Mouse (Mus musculus): ENCODE measurements at regions not wholly inside any gene's neighbourhood (a gene's known extent, or its start where the extent isn't known, plus 50 kb on each side); places are given as distances from the start of the nearest gene placed in this dataset.

DNA sequence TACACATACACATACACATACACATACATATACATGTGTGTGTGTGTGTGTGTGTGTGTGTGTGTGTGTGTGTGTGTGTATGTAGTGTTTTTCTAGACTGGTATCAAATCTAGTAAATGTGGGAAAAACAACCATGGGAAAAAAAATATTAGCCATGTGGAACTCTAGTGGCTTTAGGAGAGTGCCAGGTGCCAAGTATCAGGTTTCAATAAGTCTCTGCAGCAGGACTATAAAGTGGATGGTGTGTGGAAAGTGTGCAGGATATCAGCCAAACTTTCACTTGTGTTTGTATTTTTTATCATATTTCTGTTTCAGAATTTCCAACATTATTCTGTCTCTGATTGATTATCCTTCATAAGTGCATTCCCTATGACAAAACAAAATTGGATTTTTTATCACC lies 653.3 kb upstream of the Fam98a start:
- ChIA-PET CTCF (no interaction called here), POLR2A (interaction anchor here in 1 of 4 experiments (0.6 kb wide), 1 partner anchor 297 kb away, joined by 3 read pairs; no protein-coding TSS in a partner anchor)

DNA sequence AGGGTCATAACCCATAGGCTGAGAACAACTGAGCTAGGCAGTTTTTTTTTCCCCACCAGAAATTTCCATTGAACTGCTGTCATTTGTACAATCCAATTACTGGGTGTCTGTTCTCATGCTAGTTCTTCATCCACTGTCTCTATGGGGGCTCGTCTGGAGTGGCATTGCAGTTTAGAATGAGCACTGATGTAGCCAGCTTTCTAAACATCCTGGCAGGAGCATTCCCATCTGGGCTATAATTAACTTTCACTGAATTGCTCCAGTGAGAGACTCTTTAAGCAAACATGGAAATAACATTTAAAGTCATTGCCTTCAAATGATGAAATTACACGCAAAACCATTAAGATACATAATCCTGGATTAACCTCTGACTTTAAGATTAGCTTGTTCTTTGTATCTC lies 633.1 kb upstream of the Fam98a start:
- ChIA-PET CTCF (no interaction called here), POLR2A (interaction anchor here in 1 of 4 experiments (1.4 kb wide), 1 partner anchor 12 kb away, joined by 3 read pairs; no protein-coding TSS in a partner anchor)

DNA sequence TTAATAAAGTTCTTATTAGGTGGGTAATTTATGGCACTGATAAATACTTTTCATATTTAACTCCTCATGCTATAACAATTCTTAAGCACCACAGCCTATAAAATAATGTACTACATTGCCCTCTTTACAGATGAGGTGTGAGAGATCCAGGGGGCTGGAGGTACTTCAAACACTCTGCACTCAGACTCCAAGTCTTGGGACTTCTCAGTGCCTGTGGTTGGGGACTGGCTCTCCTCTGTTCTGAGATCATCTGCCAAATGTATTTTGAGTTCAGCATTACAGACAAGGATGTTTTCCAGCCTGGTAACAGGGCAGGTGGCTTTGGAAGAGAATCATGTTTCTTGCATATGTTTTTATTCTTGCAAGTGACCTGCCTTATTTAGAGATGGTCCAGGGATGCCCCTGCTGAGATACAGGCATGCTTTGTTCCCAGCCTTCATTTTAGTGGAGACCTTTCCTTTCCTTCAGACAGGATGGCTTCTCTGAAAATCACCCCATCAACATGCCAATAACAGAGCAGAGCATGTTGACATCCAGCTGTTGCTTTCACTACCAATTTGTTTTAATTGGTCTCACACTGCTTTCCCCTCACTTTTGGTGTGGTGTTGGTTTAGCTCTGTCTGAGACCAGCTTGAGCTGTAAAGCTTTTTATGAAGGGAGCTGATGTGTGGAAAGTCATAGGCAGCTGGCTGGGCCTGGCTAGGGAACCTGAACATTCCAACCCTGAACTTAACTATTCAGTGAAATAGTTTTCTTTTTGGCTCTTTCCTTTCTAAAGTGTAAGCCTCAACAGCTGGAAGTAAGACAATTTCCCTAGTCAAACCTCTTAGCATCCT lies 585.1 kb upstream of the Fam98a start:
- ChIA-PET POLR2A (no interaction called here), CTCF (no interaction called here)

GRCm38 (mm10) chr17:76134030-76134429 lies 582.3 kb upstream of the Fam98a start:
- POLR2A ChIA-PET = no interaction called here
- CTCF ChIA-PET = no interaction called here

DNA sequence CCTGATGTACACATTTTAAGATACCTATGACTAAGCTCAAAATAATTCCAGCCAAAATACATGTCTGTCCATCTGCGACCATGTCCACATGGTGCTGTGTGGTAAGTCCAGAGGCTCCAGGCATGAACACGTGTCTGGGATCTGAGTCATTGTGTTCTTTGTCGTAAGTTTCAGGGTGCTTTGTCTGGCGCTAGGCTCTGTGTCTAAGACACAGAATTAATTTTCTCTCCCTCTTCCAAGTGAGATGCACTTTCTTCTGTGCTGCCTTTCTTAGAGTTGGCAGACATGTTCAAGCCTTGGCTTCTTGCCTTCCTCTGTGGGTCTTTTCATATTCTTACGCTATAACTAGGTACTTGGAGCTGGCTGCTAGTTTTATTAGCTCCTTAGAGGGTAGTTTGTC lies 573.5 kb upstream of the Fam98a start:
- ChIA-PET CTCF (no interaction called here), POLR2A (no interaction called here)

DNA sequence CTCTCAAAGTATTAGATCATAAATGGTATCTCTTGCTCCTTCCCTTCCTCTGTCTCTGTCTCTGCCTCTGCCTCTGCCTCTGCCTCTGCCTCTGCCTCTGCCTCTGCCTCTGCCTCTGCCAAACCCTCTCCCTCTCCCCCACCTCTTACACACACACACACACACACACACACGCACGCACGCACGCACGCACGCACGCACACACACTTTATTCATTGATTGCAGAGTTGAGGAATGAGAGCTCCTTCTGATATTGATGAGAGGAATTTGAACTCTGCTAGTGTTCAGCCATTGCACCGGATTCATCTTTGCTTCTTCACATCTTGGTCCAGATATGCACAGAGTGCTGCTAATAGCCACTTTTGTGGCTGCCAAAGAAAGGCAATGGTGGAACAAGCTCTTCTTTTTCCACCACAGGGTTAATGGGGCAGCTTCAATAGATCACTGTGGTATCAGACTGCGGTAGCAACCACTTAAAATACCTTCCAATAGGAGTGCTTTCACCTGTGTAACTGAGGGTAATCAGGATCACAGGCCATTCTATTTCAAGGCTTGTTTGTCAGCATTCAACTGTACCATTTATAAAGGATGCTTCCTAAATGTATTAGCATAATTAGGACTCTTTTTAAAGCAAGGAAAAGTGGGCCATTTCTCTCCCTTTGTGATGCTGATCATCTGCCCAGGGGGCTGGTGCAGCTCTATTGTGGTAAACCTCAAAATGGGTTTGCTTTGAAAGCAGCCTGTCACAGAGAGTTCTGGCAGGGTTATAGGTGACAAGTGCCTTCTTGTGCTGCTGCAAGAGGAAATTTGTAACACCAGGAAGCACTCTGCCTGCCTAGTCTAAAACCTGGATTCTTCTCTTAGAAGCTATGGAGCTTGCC lies 559.8 kb upstream of the Fam98a start:
- CTCF ChIA-PET = no interaction called here
- POLR2A ChIA-PET = interaction anchor here in 2 of 4 experiments (0.8 to 1.6 kb wide), 3 partner anchors 12 to 560 kb away, joined by 3 read pairs; partner anchors contain the start of gene Fam98a (in 1 of the 2)

- ChIA-PET CTCF (no interaction called here), POLR2A (interaction anchor here in 1 of 4 experiments (0.8 kb wide), 1 partner anchor 12 kb away, joined by 3 read pairs; no protein-coding TSS in a partner anchor)
Measured at GRCm38 (mm10) chr17:76110856-76111255, 559.1 kb upstream of the Fam98a start.

- CTCF ChIA-PET = no interaction called here
Measured at GRCm38 (mm10) chr17:76083536-76083935, 531.8 kb upstream of the Fam98a start.

GRCm38 (mm10) chr17:76081780-76082179 lies 530.0 kb upstream of the Fam98a start:
- POLR2A ChIA-PET = no interaction called here
- CTCF ChIA-PET = no interaction called here

More at GRCm38 (mm10) chr17:76083536-76083935, 531.8 kb upstream of the Fam98a start:
- POLR2A ChIA-PET = interaction anchor here in 1 of 4 experiments (1.2 kb wide), 1 partner anchor 28 kb away, joined by 3 read pairs; no protein-coding TSS in a partner anchor

GRCm38 (mm10) chr17:76046438-76046837 lies 494.7 kb upstream of the Fam98a start:
- ChIA-PET POLR2A (no interaction called here), CTCF (no interaction called here)

DNA sequence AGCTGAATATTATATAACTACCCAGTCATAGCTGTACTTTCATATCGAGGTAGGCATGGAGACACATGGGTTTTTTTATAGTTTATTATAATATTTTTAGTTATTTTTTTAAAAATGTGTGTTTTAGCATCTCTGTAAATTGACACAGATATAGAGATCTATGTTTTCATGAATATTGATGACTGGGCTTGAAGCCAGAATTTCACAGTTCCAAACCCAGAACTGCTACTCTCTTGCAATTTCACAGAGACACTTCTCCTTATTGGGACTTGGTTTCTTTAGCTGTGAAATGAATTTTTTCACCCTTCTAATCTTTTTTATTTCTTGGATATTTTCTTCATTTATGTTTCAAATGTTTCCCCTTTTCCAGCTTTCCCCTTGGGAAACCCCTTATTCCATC lies 481.0 kb upstream of the Fam98a start:
- ChIA-PET CTCF (no interaction called here), POLR2A (interaction anchor here in 1 of 4 experiments (0.8 kb wide), 1 partner anchor 42 kb away, joined by 9 read pairs; no protein-coding TSS in a partner anchor)

DNA sequence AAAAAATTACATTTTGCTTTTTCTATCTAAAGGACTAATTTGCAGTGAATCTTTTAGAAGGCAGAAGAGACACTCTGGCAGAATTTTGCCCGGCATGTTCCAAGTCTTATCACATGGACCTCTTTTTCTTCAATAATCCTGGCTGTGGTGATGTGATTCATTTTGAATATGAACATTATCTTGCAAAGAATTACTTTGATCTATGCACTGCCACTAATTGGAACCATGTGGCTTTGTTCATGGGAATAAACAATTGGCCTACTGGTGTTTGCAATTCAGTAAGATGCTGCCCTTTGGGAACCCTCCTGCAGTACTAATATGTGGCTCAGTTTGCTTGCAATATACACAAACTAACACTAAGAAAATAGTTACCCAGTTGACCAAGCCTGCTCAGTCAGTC lies 456.3 kb upstream of the Fam98a start:
- CTCF ChIA-PET = no interaction called here
- POLR2A ChIA-PET = no interaction called here

DNA sequence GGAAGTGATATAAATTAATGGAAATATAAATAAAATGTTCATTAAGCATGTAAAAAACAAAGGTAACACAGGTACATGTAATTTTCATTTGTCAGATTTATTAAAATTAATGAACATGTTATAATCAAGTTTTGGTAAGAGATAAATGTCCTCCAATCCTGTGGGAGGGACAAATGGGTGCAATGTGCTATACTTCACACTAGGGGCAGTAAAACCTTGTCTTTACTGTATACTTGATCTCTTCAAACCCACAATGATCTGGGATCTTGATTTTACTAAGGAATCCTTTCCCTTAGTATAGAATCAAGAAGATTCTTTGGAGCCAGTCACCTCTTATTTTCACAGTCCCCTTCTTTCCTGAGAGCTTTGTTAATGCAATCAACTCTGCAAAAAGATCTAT lies 451.1 kb upstream of the Fam98a start:
- ChIA-PET CTCF (no interaction called here), POLR2A (no interaction called here)

GRCm38 (mm10) chr17:75961371-75961770 lies 409.6 kb upstream of the Fam98a start:
- CTCF ChIA-PET = no interaction called here
- POLR2A ChIA-PET = no interaction called here

DNA sequence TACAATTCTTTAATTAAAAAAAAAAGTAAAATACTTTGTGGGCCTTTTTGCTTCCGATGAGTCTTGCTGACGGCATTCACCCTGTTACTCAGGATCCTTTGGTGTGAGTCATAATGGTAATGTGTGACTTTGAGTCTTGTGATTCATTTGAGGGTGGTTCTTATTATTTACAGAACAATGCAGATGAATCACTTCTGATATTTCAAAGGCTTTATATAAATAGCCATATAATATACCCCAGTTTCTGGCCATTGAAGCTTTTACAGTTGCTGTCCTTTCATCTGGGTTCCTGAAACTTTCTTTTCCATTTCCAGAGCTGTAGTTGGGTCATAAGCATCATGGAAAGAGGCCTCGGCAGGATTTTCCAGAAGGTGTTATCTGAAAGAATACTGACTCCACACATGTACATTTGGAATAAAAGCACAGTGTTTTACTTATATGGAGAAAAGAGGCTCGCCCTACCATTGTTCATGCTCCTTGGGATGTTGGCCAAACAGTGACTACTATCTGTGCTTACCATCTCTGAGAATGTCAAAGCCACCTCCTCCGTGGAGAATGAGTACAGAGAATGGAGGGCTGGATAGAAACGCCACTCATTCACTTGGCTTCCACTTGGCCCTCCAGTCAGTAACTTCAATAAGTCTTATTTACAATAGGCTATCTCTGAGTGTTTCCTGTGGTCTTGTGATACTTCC lies 385.1 kb upstream of the Fam98a start:
- ChIA-PET CTCF (no interaction called here), POLR2A (no interaction called here)

- CTCF ChIA-PET = interaction anchor here in 3 of 4 experiments (0.6 to 1.1 kb wide), 5 partner anchors 19 to 1494 kb away, joined by 3 read pairs; no protein-coding TSS in a partner anchor
- POLR2A ChIA-PET = no interaction called here
Measured at GRCm38 (mm10) chr17:75931022-75931421, 379.3 kb upstream of the Fam98a start.

DNA sequence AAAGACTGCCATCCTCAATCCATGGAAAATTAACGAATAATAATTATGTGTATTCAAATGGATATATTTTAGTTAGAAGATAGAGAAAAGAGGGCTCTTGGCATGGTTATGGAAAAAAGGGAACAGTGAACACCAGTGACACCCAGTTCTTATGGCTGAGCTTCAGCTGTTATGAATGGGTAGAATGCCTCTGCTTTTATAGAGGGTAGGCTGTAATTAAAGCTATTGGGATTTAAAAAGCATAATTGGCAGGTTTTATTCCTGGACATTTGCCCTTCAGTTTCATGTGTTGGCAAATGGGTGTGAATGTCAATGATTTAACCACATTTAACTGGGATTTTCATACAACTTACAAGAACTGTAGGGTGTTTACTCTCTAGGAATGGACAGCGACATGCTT lies 368.5 kb upstream of the Fam98a start:
- POLR2A ChIA-PET = no interaction called here
- CTCF ChIA-PET = no interaction called here

DNA sequence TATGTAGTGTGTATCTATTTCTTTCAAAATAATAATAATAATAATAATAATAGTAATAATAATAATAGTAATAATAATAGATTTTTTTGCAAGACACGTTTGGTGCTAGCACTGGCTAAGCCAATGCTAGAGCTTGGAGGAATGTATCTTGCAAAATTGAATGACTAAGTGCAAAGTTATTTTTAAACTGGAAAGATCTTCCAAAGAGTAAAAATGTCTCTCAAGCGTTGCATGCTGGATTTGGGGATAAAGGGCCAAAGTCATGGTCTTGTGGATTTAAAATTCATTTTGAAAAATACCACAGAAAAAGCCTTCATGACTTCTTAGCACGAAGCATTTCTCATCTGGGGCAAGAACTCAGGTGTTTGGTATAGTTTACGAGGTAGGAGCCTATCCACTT lies 365.3 kb upstream of the Fam98a start:
- ChIA-PET CTCF (no interaction called here), POLR2A (no interaction called here)

GRCm38 (mm10) chr17:75916590-75916989 lies 364.8 kb upstream of the Fam98a start:
- POLR2A ChIA-PET = no interaction called here

DNA sequence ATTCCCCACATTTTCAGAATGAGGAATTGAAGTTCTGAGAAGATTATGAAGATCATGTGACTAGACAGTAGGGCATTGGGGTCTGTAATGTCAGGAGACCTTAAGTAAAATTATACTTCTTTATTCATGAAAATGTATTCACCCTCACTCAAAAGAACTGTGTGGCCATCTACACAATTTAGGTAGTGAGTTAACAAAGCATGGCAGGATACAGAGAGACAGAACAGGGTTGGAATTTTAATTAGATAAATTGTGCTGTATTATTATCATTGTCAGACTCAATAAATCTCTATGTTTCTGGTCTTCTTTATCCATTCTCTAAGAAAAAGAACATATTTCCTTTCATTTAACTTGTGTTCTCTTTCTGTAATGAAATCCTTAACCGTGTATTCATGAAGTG lies 363.5 kb upstream of the Fam98a start:
- POLR2A ChIA-PET = no interaction called here

More at GRCm38 (mm10) chr17:75916590-75916989, 364.8 kb upstream of the Fam98a start:
- CTCF ChIA-PET = no interaction called here

More for the DNA sequence above, 363.5 kb upstream of the Fam98a start:
- CTCF ChIA-PET = no interaction called here

Data from embryonic stem cell, embryonic (primary cell).